Mouse (Mus musculus) fat pad, adult 2 months (tissue): ENCODE data around the gene Pde7b.

Experiments
- DNase-seq: peaks from one replicate; pipeline ENCODE4 v3.0.0-alpha.2; 2011; ENCODE audit warnings: low read depth, low spot score; ENCODE audit errors: extremely low read depth

The Pde7b gene

GRCm38 (mm10) chr10:20654187-20654586 lies 70.7 kb downstream of the Pde7b start:
- no peak for DNase-seq

DNA sequence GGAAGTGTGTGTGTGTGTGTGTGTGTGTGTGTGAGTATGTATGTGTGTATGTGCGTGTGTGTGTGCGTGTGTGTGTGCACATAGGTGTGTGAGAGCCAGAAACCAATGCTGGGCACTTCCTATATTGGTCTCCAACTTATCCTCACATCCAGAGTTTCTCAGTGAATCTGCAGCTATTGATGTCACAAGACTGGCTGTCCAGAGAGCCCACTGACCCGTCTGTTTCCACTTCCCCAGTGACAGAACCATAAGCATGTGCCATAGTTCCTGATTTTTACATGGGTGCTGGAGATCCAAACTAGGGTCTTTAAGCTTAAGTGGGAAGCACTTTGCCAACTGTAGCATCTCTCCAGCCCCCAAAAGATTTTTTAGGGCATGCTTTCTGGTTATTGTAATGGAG lies 71.6 kb downstream of the Pde7b start:
- no peak for DNase-seq

- DNase-seq = no peak
These were observed 88.5 kb downstream of the Pde7b start for GRCm38 (mm10) chr10:20636381-20636780.

DNA sequence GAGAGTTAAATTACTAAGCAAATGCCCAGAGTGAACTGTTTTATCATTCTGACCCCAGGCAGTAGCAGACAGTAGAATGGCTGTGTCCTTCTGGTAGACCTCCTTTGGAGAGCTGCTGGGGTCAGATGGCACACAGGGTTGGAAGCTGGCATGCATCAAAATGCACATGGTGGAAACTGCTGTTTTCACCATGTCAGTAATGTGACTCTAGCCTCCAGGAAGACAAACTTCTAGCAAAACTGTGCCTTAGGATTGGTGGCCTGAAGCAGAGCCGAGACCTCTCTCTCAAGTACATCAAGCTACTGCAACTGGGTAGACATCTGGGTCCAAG lies 91.8 kb downstream of the Pde7b start:
- no peak for DNase-seq

DNA sequence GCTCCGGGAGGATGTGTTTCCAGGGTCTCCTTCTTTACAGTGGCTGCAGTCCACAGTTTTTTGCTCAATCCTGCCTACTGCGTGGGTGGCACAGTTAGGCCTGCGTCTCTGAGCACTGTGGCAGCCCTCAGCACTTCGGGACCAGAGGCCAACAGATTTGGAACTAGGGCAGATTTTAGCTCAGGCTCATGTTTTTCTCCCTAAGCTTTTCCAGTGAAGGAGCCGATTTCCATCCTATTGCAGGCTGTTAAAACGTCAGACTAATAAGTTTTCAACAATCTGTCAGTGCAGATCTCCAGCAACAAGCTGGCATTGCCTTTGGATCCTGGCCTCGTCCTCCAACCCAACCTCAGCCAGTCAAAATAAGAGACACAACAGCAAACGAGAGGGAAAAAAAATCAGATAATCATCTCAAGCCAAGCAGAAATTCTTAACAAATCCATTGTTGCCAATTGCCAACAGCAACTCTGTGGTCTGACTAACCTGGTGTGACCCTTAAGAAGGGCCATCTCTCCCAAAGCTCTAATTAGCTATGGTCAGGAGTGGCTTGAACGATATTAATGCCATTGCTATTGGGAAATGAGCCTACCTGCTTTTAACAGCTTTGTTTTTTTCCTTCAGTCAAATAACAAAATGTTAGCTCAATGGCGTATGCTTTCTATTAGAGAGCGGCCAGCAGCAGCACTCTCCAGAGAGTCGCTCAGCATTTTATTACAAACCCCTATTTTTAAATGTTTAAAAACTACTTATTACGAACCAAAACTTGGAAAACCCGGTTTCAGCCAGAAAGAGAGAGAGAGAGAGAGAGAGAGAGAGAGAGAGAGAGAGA lies 92.4 kb downstream of the Pde7b start:
- peak; percentile 8 for DNase-seq

GRCm38 (mm10) chr10:20630122-20630521 lies 94.8 kb downstream of the Pde7b start:
- DNase-seq = no peak

GRCm38 (mm10) chr10:20625702-20626375 lies 99.0 kb downstream of the Pde7b start:
- DNase-seq = no peak

DNA sequence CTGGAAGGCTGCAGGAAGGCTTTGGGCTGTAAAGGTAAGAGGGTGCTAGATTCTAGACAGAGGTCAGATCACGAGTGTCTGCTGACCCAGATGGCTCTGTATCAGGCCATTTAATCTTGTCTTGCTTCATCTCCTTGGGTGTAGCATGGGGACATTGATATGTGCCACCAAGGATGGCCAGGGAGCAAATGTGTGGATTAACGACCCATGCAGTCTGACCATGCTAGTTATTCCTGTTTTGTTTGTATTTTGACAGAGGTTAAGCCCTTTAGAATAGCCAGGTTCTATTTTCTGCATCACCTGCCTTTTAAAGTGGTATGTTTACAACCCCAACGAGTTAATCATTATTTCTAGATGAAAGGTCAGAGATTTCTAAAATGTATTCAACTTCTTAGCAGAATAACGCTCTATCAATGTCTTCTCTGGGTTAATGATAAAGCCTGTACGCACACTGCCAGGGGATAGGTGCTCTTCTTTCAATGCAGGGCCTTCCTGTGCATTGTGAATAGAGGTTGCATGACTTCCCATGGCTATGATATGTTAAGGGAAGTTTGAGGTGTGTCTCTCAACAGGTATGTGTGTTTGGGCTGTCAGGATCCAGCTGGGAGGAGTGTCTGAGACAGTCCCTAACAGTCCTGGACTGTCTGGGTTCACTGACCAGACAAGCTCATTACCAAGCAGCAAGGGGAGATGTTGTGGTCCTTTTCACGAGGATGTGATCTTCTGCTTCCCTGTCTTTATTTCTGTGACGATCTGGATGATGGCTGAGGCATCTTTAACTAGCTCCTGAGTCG lies 103.0 kb downstream of the Pde7b start:
- no peak for DNase-seq

- DNase-seq = no peak
These were observed 118.9 kb downstream of the Pde7b start for GRCm38 (mm10) chr10:20606007-20606406.

DNA sequence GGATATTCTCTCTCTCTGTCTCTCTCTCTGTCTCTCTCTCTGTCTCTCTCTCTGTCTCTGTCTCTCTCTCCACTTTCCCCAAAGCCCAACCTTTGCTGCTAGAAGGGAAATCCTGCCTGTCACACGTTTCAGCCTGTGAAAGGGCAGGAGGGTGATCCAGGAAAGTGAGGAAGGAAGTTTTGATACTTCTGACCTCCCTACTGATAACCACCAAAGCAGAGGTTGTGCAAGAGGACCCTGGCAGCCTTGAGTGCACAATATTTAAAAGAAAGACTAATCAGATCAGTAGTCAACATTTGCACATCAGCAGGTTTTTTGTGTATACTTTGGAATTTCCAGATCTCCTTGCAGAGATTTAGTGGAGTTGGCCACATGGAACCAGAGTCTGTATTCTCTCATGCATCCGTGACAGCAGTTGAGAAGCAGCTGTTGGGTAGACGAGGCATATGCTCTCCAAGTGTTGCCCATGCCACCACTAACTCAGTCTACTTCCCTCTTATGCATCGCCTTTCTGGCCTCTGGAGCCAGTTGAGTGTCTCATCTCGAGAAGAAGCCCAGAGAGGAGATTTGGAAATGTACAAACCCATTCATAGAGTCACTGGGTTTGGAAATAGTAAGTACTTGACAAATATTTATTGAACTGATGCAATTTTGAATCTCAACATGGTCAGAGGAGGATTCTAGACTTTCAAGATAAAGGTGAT lies 129.6 kb downstream of the Pde7b start:
- no peak for DNase-seq

DNA sequence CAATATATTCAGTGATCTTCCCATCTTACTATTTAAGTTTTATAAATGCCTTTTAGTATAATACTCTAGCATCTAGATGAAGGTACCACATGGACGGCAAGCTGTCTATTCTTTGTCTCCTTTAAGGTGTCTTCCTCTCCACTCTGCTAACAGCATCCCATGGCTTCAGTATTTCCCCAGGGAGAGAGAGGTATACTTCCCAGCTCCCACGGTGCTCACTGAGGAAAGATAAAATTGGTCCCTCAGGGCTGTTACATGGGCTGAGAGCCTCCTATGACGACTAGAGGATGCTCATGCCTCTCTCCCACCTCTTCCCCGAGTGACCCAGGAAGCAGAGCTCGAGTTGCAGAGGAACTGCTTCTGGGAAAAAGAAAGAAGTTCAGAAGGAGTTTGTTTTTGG lies 130.9 kb downstream of the Pde7b start:
- no peak for DNase-seq

DNA sequence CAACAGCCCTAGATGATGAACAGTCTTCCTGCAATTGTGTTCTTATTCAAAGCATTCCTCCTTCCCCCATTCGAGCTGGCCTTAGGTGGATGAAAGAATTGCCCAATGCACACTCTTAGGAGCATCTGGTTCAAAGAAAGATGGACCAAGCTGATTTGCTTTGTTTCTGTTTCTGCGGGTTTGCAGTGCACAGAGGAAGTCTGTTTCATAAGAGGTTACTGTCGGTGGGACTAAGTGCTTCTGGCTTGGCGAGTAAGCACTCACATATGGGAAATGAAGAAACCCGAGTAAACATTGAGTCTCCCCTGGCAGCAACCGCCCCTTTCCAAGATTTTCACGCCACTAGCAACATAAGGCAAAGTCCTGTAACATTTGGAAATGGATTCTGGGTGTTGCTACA lies 134.8 kb downstream of the Pde7b start:
- DNase-seq = no peak

GRCm38 (mm10) chr10:20585959-20586358 lies 138.9 kb downstream of the Pde7b start:
- DNase-seq = no peak

- DNase-seq = no peak
These were observed 149.9 kb downstream of the Pde7b start for GRCm38 (mm10) chr10:20575002-20575401.

GRCm38 (mm10) chr10:20574414-20574813 lies 150.5 kb downstream of the Pde7b start:
- DNase-seq = no peak

DNA sequence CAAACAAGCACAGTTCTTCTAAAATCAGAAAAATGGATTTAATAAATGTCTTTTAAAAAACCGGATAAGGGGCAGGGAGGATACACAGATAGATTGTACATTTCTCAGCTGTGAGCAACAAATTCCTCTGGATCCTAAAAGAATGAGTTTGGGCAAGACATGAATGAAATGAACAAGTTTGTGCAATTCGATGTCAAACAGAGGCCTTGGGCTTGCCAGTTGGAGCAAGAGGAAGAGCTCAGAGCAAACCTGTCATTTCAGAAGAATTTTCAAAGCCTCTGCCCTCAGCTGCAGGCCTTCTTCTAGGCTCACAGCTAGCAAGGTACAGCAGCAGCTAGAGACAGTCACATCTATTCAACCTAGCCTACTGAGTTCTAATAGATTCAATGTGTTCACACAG lies 153.4 kb downstream of the Pde7b start:
- DNase-seq = no peak

DNA sequence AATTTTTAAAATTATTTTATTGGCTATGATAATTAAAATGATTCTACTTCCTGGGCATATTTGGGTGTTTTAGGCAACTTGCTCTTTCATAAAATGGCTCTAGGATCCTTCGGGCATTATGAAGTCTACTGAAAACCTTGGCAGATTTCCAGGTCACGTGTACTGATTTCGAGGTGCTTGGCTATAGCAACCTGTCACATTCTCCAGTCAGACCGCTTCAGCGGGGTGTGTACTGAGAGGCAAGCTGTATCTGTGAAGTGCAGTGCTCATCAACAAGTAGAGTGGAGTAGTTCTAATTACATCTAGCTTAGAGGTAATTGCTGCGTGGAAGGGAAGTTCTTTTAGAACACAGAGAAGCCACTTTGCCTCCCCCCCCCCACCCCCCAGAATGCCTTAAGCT lies 156.2 kb downstream of the Pde7b start:
- DNase-seq = no peak

- no peak for DNase-seq
These were observed 157.1 kb downstream of the Pde7b start for GRCm38 (mm10) chr10:20567684-20568236.

- no peak for DNase-seq
These were observed 168.4 kb downstream of the Pde7b start for GRCm38 (mm10) chr10:20556477-20556876.

- DNase-seq = no peak
These were observed 173.5 kb downstream of the Pde7b start for GRCm38 (mm10) chr10:20551341-20551740.

GRCm38 (mm10) chr10:20550771-20551170 lies 174.1 kb downstream of the Pde7b start:
- no peak for DNase-seq
